Mouse (Mus musculus): ENCODE data around the gene Psma7. TPM values are rescaled to one million over a fixed set of nuclear protein-coding genes. Genes with fewer than 3 reads are reported as not detected.

The Psma7 gene
- polyA plus RNA-seq, 1 experiment from 2014 or later, result 578 TPM

GRCm38 (mm10) chr2:180070481-180071453 is 28.5 kb upstream of the Psma7 start, which contains the start of gene Mtg2:
Mtg2 (plus strand) TSS chr2:180070588.
- 4% methylated on average over 58 of the region's 58 CpGs for WGBS
- H3K9ac ChIP-seq, result peak within 1 kb of the TSS; percentile 79
- peak within 1 kb of the TSS; percentile 87 for H3K4me2 ChIP-seq
- H3K27me3 ChIP-seq, result no peaks in the 10 kb centered on the region
- ATAC-seq (ENCODE audit: insufficient number of reproducible peaks, insufficient read depth, low FRiP score, low TSS enrichment, low read depth), result peak; percentile 93
- H3K4me1 ChIP-seq, result peaks cover 11% of the 10 kb centered on the region
- H3K9me3 ChIP-seq, result no peaks in the 10 kb centered on the region
- peak within 1 kb of the TSS; percentile 68 for H3K4me3 ChIP-seq
- H3K36me3 ChIP-seq, result peaks cover 29% of the 10 kb centered on the region
- peak within 1 kb of the TSS; percentile 77 for H3K27ac ChIP-seq

- Histone ChIP-seq H3K27ac (peak overlapping the region; percentile 77; the same call in 1 of the 2 replicates), H3K9ac (peak overlapping the region; percentile 79), H3K4me2 (peak overlapping the region; percentile 87), H3K9me3 (no peaks in the 10 kb centered on the region), H3K4me3 (peak overlapping the region; percentile 68), H3K36me3 (peaks cover 34% of the 10 kb centered on the region), H3K4me1 (peaks cover 11% of the 10 kb centered on the region), H3K27me3 (no peaks in the 10 kb centered on the region)
- peak; percentile 37; the same call in 1 of the 2 replicates for ATAC-seq (ENCODE audit: insufficient number of reproducible peaks, insufficient read depth, low FRiP score, low TSS enrichment, low read depth)
- 33% methylated on average over 20 of the region's 20 CpGs for WGBS
These were observed 27.7 kb upstream of the Psma7 start for GRCm38 (mm10) chr2:180069770-180070480.

- WGBS, result 95% methylated on average over 11 of the region's 11 CpGs
- peaks cover 77% of the 10 kb centered on the region for H3K36me3 ChIP-seq
These were observed 21.3 kb upstream of the Psma7 start for GRCm38 (mm10) chr2:180063338-180064131.

GRCm38 (mm10) chr2:180053001-180053400 is 10.8 kb upstream of the Psma7 start:
- H3K9ac ChIP-seq, result no peak overlapping the region
- no peaks in the 10 kb centered on the region for H3K9me3 ChIP-seq
- H3K36me3 ChIP-seq, result peaks cover 59% of the 10 kb centered on the region
- H3K4me2 ChIP-seq, result no peak overlapping the region
- H3K27ac ChIP-seq, result no peak overlapping the region
- no peak for ATAC-seq (ENCODE audit: insufficient number of reproducible peaks, insufficient read depth, low FRiP score, low TSS enrichment, low read depth)
- H3K27me3 ChIP-seq, result no peaks in the 10 kb centered on the region
- H3K4me1 ChIP-seq, result peaks cover 7% of the 10 kb centered on the region; the same call in 1 of the 2 replicates
- H3K4me3 ChIP-seq, result no peak overlapping the region
- over 99% methylated on average over 9 of the region's 9 CpGs for WGBS

More at GRCm38 (mm10) chr2:180063338-180064131, 21.3 kb upstream of the Psma7 start:
- H3K4me2 ChIP-seq, result no peak overlapping the region
- no peaks in the 10 kb centered on the region for H3K27me3 ChIP-seq
- H3K9ac ChIP-seq, result no peak overlapping the region
- H3K27ac ChIP-seq, result no peak overlapping the region
- ATAC-seq (ENCODE audit: insufficient number of reproducible peaks, insufficient read depth, low FRiP score, low TSS enrichment, low read depth), result no peak
- no peaks in the 10 kb centered on the region for H3K4me1 ChIP-seq
- no peak overlapping the region for H3K4me3 ChIP-seq
- H3K9me3 ChIP-seq, result no peaks in the 10 kb centered on the region

GRCm38 (mm10) chr2:180051986-180052733 is 9.9 kb upstream of the Psma7 start:
- WGBS, result 86% methylated on average over 14 of the region's 14 CpGs
- H3K27me3 ChIP-seq, result no peaks in the 10 kb centered on the region
- no peaks in the 10 kb centered on the region for H3K9me3 ChIP-seq
- H3K4me2 ChIP-seq, result no peak overlapping the region
- ATAC-seq (ENCODE audit: insufficient number of reproducible peaks, insufficient read depth, low FRiP score, low TSS enrichment, low read depth), result no peak
- H3K36me3 ChIP-seq, result peaks cover 56% of the 10 kb centered on the region
- 0 out of 2 replicates have a peak overlapping the region, but pooled peaks have one; percentile 16 for H3K9ac ChIP-seq
- no peak overlapping the region for H3K4me3 ChIP-seq
- no peak overlapping the region for H3K27ac ChIP-seq
- H3K4me1 ChIP-seq, result peaks cover 7% of the 10 kb centered on the region; the same call in 1 of the 2 replicates

GRCm38 (mm10) chr2:180050986-180051385 is 8.8 kb upstream of the Psma7 start:
- Histone ChIP-seq H3K27ac (no peak overlapping the region), H3K27me3 (no peaks in the 10 kb centered on the region), H3K36me3 (peaks cover 51% of the 10 kb centered on the region), H3K9me3 (no peaks in the 10 kb centered on the region), H3K4me2 (no peak overlapping the region), H3K4me1 (peaks cover 7% of the 10 kb centered on the region; the same call in 1 of the 2 replicates), H3K9ac (no peak overlapping the region), H3K4me3 (no peak overlapping the region)
- ATAC-seq (ENCODE audit: insufficient number of reproducible peaks, insufficient read depth, low FRiP score, low TSS enrichment, low read depth), result no peak
- 28% methylated on average over 5 of the region's 5 CpGs for WGBS

- no peak overlapping the region for H3K27ac ChIP-seq
- no peak overlapping the region for H3K4me3 ChIP-seq
- H3K4me2 ChIP-seq, result no peak overlapping the region
- no peak overlapping the region for H3K9ac ChIP-seq
- no peak for ATAC-seq (ENCODE audit: insufficient number of reproducible peaks, insufficient read depth, low FRiP score, low TSS enrichment, low read depth)
- no peaks in the 10 kb centered on the region for H3K9me3 ChIP-seq
- no peaks in the 10 kb centered on the region for H3K27me3 ChIP-seq
- H3K36me3 ChIP-seq, result peaks cover 25% of the 10 kb centered on the region
- H3K4me1 ChIP-seq, result peaks cover 26% of the 10 kb centered on the region
- WGBS, result 93% methylated on average over 18 of the region's 18 CpGs
These were observed 5.9 kb upstream of the Psma7 start for GRCm38 (mm10) chr2:180047980-180048635.

- no peaks in the 10 kb centered on the region for H3K9me3 ChIP-seq
- H3K27ac ChIP-seq, result no peak overlapping the region
- peaks cover 20% of the 10 kb centered on the region for H3K36me3 ChIP-seq
- no peak overlapping the region for H3K4me3 ChIP-seq
- H3K4me2 ChIP-seq, result no peak overlapping the region
- WGBS, result 96% methylated on average over 3 of the region's 3 CpGs
- no peak overlapping the region for H3K9ac ChIP-seq
- H3K4me1 ChIP-seq, result peaks cover 26% of the 10 kb centered on the region
- no peak for ATAC-seq (ENCODE audit: insufficient number of reproducible peaks, insufficient read depth, low FRiP score, low TSS enrichment, low read depth)
- H3K27me3 ChIP-seq, result no peaks in the 10 kb centered on the region
These were observed 5.3 kb upstream of the Psma7 start for GRCm38 (mm10) chr2:180047580-180047979.

- no peak for ATAC-seq (ENCODE audit: insufficient number of reproducible peaks, insufficient read depth, low FRiP score, low TSS enrichment, low read depth)
- H3K4me1 ChIP-seq, result peaks cover 31% of the 10 kb centered on the region
- H3K9me3 ChIP-seq, result no peaks in the 10 kb centered on the region
- 46% methylated on average over 4 of the region's 4 CpGs for WGBS
- H3K36me3 ChIP-seq, result peaks cover 16% of the 10 kb centered on the region
- H3K27me3 ChIP-seq, result no peaks in the 10 kb centered on the region
- no peak overlapping the region for H3K9ac ChIP-seq
- H3K4me2 ChIP-seq, result no peak overlapping the region
- no peak overlapping the region for H3K4me3 ChIP-seq
- H3K27ac ChIP-seq, result no peak overlapping the region
These were observed 3.0 kb upstream of the Psma7 start for GRCm38 (mm10) chr2:180045283-180045682.

- WGBS, result under 1% methylated on average over 66 of the region's 66 CpGs
These were observed 754 bp upstream of the Psma7 start for GRCm38 (mm10) chr2:180042858-180043515.

More at GRCm38 (mm10) chr2:180042858-180043515, 754 bp upstream of the Psma7 start:
- Histone ChIP-seq H3K9me3 (no peaks in the 10 kb centered on the region), H3K4me1 (peaks cover 39% of the 10 kb centered on the region), H3K4me2 (peak overlapping the region; percentile 89), H3K4me3 (peak overlapping the region; percentile 94), H3K27me3 (no peaks in the 10 kb centered on the region), H3K36me3 (peaks cover 24% of the 10 kb centered on the region), H3K27ac (peak overlapping the region; percentile 92), H3K9ac (peak overlapping the region; percentile 94)
- ATAC-seq (ENCODE audit: insufficient number of reproducible peaks, insufficient read depth, low FRiP score, low TSS enrichment, low read depth), result no peak
